Mouse (Mus musculus) duodenum, adult 2 months (tissue): Measurements from ENCODE around the gene Gm38655. TPM values are rescaled to one million over a fixed set of nuclear protein-coding genes. Genes with fewer than 3 reads are reported as not detected.

Experiments used
- polyA plus RNA-seq: library from polyadenylated mRNA; depleted of rRNA; stranded (reverse); fragments of >200 nt; gene quantifications from 2 replicates; pipeline ENCODE4 v1.2.3, GENCODE M21; 2012; ENCODE audit warnings: low replicate concordance; rRNA removed

Gm38655 gene
- polyA plus RNA-seq: 0.49 TPM in 1 of 2 replicates, not detected in the other

DNA sequence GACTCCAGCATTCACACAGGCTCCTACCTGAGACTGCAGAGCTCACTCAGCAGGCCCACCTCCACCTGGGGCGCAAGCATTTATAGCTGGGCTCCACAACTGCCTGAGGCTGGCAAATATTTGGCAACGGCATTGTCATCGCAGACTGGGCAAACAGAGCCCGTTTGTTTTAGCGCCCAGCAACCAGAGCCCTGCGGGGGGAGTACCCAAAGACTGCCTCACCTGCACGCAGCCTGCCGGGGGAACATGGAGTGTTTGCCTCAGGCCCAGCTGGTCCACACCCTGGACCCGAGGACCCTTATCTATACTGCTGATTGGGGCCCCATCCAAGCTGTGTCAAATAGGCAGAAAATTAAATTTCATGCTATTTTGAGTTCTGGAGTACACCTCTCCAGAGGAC lies at the start of gene Gm38655:
TSS of gene Gm38655 (minus strand) at position 61 of the 400 bp plus-strand sequence.

DNA sequence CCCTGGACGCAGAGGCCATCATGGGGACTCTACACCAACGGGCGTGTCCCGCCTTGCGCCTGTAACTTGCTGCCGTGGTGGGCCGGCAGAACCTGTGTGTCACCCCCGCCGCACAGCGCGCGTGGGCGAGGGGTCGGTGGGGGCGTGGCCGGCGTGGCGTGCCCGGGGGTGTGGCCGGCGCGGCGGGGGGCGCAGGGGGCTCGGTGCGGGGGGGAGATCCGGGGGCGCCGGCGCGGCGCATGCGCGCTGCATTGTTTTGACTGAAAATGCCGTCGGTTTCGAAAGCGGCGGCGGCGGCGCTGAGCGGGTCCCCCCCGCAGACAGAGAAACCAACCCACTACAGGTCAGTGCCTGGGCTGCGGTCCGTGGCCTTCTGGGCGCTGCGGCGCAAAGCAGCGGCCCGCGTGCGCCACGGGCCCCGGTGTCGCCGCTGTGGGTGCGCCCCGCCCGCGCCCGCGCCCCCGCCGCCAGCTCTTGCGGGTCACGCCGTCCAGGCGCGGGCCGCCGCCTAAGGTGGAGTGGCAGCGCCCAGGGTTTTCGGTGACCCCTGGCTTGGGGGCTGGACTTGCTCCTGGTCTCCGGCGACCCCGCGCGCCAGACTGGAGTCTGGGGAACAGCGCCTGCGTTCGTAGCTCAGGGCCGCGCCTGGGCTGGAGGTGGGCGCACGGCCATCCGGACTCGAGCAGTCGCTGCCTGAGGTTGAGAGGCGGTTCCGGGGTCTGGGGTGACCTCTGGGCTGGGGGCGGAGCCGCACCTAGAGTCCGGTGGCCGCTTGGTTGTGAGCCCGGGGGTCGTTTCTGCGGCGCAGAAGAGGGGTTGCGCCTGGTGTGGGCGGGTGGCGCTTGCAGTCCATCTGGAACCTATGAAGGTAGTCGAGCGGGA lies 13.1 kb upstream of the Gm38655 start, which contains the start of gene Unkl:
TSS of gene Unkl (plus strand) at position 248 of the 882 bp plus-strand sequence.

DNA sequence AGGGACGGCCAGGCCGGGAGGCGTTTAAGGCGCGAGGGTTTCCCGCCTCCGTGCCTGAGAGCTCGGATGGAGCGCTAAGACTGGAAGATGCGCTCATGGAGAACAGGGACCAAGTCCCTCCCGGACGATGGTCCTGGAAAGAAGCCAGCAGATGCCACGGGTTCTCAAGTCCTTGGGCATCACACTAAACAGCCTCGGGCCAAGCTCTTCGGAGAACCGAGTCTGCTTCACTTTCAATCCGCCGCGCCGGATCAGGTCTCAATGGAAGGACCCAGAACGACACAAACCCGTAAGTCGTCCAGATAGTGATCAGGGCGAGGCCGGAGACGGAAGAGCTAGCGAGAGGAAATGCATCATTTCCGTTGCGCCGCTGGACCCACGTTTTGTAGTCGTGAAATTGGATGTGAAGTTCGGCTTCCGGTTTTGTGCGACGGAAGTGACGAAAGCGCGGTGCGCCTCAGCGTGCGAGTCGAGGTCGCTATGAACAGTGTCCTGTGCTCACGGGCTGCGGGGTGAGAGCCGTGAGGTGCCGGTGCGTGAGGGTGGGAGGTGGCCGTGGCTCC lies 8.9 kb upstream of the Gm38655 start, which contains the start of gene BC003965:
TSS of gene BC003965 (plus strand) at position 426 of the 563 bp plus-strand sequence.

DNA sequence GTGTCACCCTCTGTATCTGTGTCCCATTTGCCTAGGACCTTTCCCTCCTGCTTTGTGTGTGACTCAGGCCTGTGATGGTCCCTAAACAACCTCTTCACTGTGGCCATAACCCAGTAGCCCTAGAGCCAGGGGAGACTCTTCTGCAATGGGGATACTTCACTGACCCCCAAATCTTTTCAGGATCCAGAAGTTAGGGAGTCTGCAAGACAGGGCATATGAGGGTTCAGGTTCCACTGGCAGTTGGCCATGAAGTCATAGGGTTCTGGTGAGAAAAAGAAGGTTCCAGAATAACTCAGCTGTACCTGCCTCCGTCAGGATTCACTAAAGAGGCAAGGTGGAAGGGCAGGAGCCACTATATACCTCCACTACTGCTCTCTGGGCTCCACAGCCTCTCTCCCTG lies 13.1 kb downstream of the Gm38655 start, which contains the start of gene Ccdc154:
TSS of gene Ccdc154 (plus strand) at position 301 of the 400 bp plus-strand sequence.

DNA sequence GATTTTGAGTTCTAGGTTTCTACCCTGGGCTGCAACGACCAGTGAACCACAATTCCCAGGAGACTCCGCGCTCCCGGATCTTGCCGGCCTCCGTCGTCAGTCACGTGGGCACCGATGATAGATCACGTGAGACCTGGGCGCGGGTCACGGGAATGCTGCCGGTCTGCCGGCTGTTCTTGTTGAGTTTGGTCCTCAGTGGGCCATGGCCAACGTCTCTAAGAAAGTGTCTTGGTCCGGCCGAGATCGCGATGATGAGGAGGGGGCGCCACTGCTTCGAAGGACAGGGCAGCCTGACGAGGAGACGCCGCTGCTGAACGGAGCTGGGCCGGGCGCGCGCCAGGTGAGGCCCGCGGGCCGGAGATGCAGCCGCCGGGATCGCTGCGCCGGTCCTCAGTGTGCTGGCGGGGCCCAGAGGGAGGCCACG lies 42.0 kb downstream of the Gm38655 start, which contains the start of gene Clcn7:
TSS of gene Clcn7 (plus strand) at position 117 of the 424 bp plus-strand sequence.

Other genes with a start within 250 kb of the Gm38655 start
- gene Mapk8ip3, start 238.5 kb downstream of the Gm38655 start, polyA plus RNA-seq: 36.5 and 57.9 TPM in 2 replicates
- 6.7 and 8.4 TPM in 2 replicates for gene Jpt2, start 214.8 kb downstream of the Gm38655 start, polyA plus RNA-seq
- gene Cramp1l, start 159.7 kb downstream of the Gm38655 start, polyA plus RNA-seq: 5.8 and 8.0 TPM in 2 replicates
- 5.5 and 5.6 TPM in 2 replicates for gene Ift140, start 159.4 kb downstream of the Gm38655 start, polyA plus RNA-seq
- gene Tmem204, start 91.9 kb downstream of the Gm38655 start, polyA plus RNA-seq: 14.0 and 15.0 TPM in 2 replicates
- gene Telo2, start 59.5 kb downstream of the Gm38655 start, polyA plus RNA-seq: 5.7 and 6.4 TPM in 2 replicates
- gene Ptx4, start 54.7 kb downstream of the Gm38655 start, polyA plus RNA-seq: 0.20 TPM in 1 of 2 replicates, not detected in the other
- 15.3 and 15.8 TPM in 2 replicates for gene Clcn7, start 42.1 kb downstream of the Gm38655 start, polyA plus RNA-seq
- not detected in 2 replicates for gene Ccdc154, start 13.0 kb downstream of the Gm38655 start, polyA plus RNA-seq
- gene BC003965, start 9.1 kb upstream of the Gm38655 start, polyA plus RNA-seq: 9.4 and 18.4 TPM in 2 replicates
- 11.9 and 17.4 TPM in 2 replicates for gene Unkl, start 12.9 kb upstream of the Gm38655 start, polyA plus RNA-seq
- gene Gnptg, start 64.7 kb upstream of the Gm38655 start, polyA plus RNA-seq: 25.9 and 27.6 TPM in 2 replicates
- 11.0 and 13.7 TPM in 2 replicates for gene Tsr3, start 64.7 kb upstream of the Gm38655 start, polyA plus RNA-seq
- gene Baiap3, start 80.9 kb upstream of the Gm38655 start, polyA plus RNA-seq: 19.8 and 28.1 TPM in 2 replicates
- 52.6 and 73.8 TPM in 2 replicates for gene Ube2i, start 99.2 kb upstream of the Gm38655 start, polyA plus RNA-seq
- not detected in 2 replicates for gene Prss34, start 122.9 kb upstream of the Gm38655 start, polyA plus RNA-seq
- 0.34 TPM in 1 of 2 replicates, not detected in the other for gene Prss28, start 133.2 kb upstream of the Gm38655 start, polyA plus RNA-seq
- gene Prss29, start 143.2 kb upstream of the Gm38655 start, polyA plus RNA-seq: not detected in 2 replicates
- not detected in 2 replicates for gene Tpsab1, start 170.1 kb upstream of the Gm38655 start, polyA plus RNA-seq
- 0.74 and 2.4 TPM in 2 replicates for gene Tpsb2, start 190.8 kb upstream of the Gm38655 start, polyA plus RNA-seq
- gene Tpsg1, start 193.8 kb upstream of the Gm38655 start, polyA plus RNA-seq: 32.4 and 59.2 TPM in 2 replicates